Mouse (Mus musculus) granulocyte monocyte progenitor cell, adult 5-6 weeks (primary cell): ENCODE data around the gene Abca1. TPM values are rescaled to one million over a fixed set of nuclear protein-coding genes. Genes with fewer than 3 reads are reported as not detected.
A peak's percentile ranks its signal among the peaks of the same experiment; 100 is the strongest.

Source experiments
- ATAC-seq: replicated peaks from 2 replicates; pipeline ENCODE4 v1.8.0; 2016; ENCODE audit warnings: mild to moderate bottlenecking, moderate TSS enrichment, inconsistent platforms; ENCODE audit not compliant: poor library complexity, severe bottlenecking
- total RNA-seq, 2 experiments: library from RNA; stranded (forward) in 1 of 2; stranded (reverse) in 1 of 2; fragments of 200-712, 200-1000 nt in 1 of 2; fragments of >200 nt in 1 of 2; fragmentation: Nextera tagmentation in 1 of 2; gene quantifications; 2 replicates each; pipeline ENCODE4 v1.2.3; 2014 to 2017

Abca1 gene
- 0.49 and 2.6 TPM in 2 replicates for total RNA-seq (2014; fragmentation: Nextera tagmentation)
- 2.2 and 3.8 TPM in 2 replicates for total RNA-seq (2017)

- ATAC-seq, result peak; percentile 91
Observed at GRCm38 (mm10) chr4:53159767-53160166, at the start of gene Abca1. Gene Abca1 (minus strand): TSS chr4:53159895.

GRCm38 (mm10) chr4:53204482-53204881 lies 44.8 kb upstream of the Abca1 start:
- ATAC-seq, result no peak

GRCm38 (mm10) chr4:53203595-53204400 lies 44.1 kb upstream of the Abca1 start:
- peak; percentile 70 for ATAC-seq

GRCm38 (mm10) chr4:53200276-53200675 lies 40.6 kb upstream of the Abca1 start:
- ATAC-seq, result no peak

- ATAC-seq, result no peak
Observed at GRCm38 (mm10) chr4:53197842-53198241, 38.1 kb upstream of the Abca1 start.

GRCm38 (mm10) chr4:53196058-53196771 lies 36.5 kb upstream of the Abca1 start:
- ATAC-seq, result peak; percentile 95

GRCm38 (mm10) chr4:53187071-53187470 lies 27.4 kb upstream of the Abca1 start:
- ATAC-seq, result peak; percentile 94

- ATAC-seq, result peak; percentile 38
Observed at GRCm38 (mm10) chr4:53186573-53186972, 26.9 kb upstream of the Abca1 start.

GRCm38 (mm10) chr4:53186141-53186540 lies 26.4 kb upstream of the Abca1 start:
- ATAC-seq, result peak; percentile 57

GRCm38 (mm10) chr4:53181479-53181878 lies 21.8 kb upstream of the Abca1 start:
- no peak for ATAC-seq

- ATAC-seq, result no peak
Observed at GRCm38 (mm10) chr4:53179308-53179820, 19.7 kb upstream of the Abca1 start.

GRCm38 (mm10) chr4:53178489-53178888 lies 18.8 kb upstream of the Abca1 start:
- no peak for ATAC-seq

GRCm38 (mm10) chr4:53177696-53178095 lies 18.0 kb upstream of the Abca1 start:
- ATAC-seq, result no peak

GRCm38 (mm10) chr4:53174906-53175305 lies 15.2 kb upstream of the Abca1 start:
- no peak for ATAC-seq

- ATAC-seq, result no peak
Observed at GRCm38 (mm10) chr4:53170403-53170802, 10.7 kb upstream of the Abca1 start.

- ATAC-seq, result no peak
Observed at GRCm38 (mm10) chr4:53165231-53165630, 5.5 kb upstream of the Abca1 start.

GRCm38 (mm10) chr4:53159176-53159575 lies 519 bp downstream of the Abca1 start:
- 0 out of 2 replicates have a peak, but pooled peaks have one; percentile 7 for ATAC-seq

- peak; percentile 88 for ATAC-seq
Observed at GRCm38 (mm10) chr4:53158634-53159033, 1.1 kb downstream of the Abca1 start.

- ATAC-seq, result 0 out of 2 replicates have a peak, but pooled peaks have one; percentile 3
Observed at GRCm38 (mm10) chr4:53155471-53155870, 4.2 kb downstream of the Abca1 start.

- no peak for ATAC-seq
Observed at GRCm38 (mm10) chr4:53153711-53154110, 6.0 kb downstream of the Abca1 start.

GRCm38 (mm10) chr4:53153061-53153460 lies 6.6 kb downstream of the Abca1 start:
- no peak for ATAC-seq
